Mouse (Mus musculus) intestine, postnatal 0 days (tissue): ENCODE results near the gene Gm16429. TPM values are rescaled to one million over a fixed set of nuclear protein-coding genes. Genes with fewer than 3 reads are reported as not detected.
"Not testable (repeated sequence)": the region's sequence is repeated elsewhere in the genome, so short reads cannot be mapped to it uniquely, and the experiment has no call there.

ENCODE experiments used
- ATAC-seq: fragments of 200-750 bp; cut with Nextera tagmentation; 2 replicates; pipeline ENCODE4 v1.8.0; 2017; ENCODE audit warnings: mild to moderate bottlenecking, moderate TSS enrichment, moderate library complexity
- H3K27ac ChIP-seq: fragments of 300-500 bp; sonication (generic); 2 replicates; pipeline ENCODE4 v1.5.1; 2014; ENCODE audit warnings: mild to moderate bottlenecking, low read depth, low read length, moderate library complexity
- H3K27me3 ChIP-seq: fragments of 300-500 bp; sonication (generic); replicated peaks from 2 replicates; pipeline ENCODE4 v1.6.1; 2014; ENCODE audit warnings: low read length, mixed read lengths; ENCODE audit not compliant: control insufficient read depth, insufficient read depth
- H3K36me3 ChIP-seq: fragments of 300-500 bp; sonication (generic); 2 replicates; pipeline ENCODE4 v1.6.1; 2014; ENCODE audit warnings: mild to moderate bottlenecking, moderate library complexity; ENCODE audit not compliant: control insufficient read depth, insufficient read depth
- H3K4me1 ChIP-seq: fragments of 300-500 bp; sonication (generic); replicated peaks from 2 replicates; pipeline ENCODE4 v1.6.1; 2014; ENCODE audit warnings: antibody characterized with exemption, low read length, mixed read lengths; ENCODE audit not compliant: control insufficient read depth, insufficient read depth
- H3K4me2 ChIP-seq: fragments of 300-500 bp; sonication (generic); replicated peaks from 2 replicates; pipeline ENCODE4 v1.6.1; 2014; ENCODE audit warnings: low read depth, mild to moderate bottlenecking, moderate library complexity
- H3K4me3 ChIP-seq: fragments of 300-500 bp; sonication (generic); 2 replicates; pipeline ENCODE4 v1.5.1; 2014; ENCODE audit warnings: low read depth, low read length
- H3K9ac ChIP-seq: fragments of 300-500 bp; sonication (generic); 2 replicates; pipeline ENCODE4 v1.6.1; 2014; ENCODE audit warnings: mild to moderate bottlenecking, low read depth, low read length
- H3K9me3 ChIP-seq: fragments of 300-500 bp; sonication (generic); 2 replicates; pipeline ENCODE4 v1.6.1; 2016; ENCODE audit warnings: mixed run types; ENCODE audit not compliant: control insufficient read depth
- WGBS: fragments of 180-500 bp; shearing (Covaris S2); extraction: QIAGEN DNeasy Blood & Tissue Kit; methylation state at CpG from one replicate; pipeline ENCODE4 v1.1.7; 2014; 5-methylcytosine and 5-hydroxymethylcytosine counted together
- polyA plus RNA-seq: library from polyadenylated mRNA; unstranded; fragments of >200 nt; fragmentation: Nextera tagmentation; extraction: Ambion mirVana; gene quantifications from 2 replicates; pipeline ENCODE4 v1.2.1, GENCODE M21; 2015

The Gm16429 gene
- polyA plus RNA-seq, result not detected in 2 replicates

DNA sequence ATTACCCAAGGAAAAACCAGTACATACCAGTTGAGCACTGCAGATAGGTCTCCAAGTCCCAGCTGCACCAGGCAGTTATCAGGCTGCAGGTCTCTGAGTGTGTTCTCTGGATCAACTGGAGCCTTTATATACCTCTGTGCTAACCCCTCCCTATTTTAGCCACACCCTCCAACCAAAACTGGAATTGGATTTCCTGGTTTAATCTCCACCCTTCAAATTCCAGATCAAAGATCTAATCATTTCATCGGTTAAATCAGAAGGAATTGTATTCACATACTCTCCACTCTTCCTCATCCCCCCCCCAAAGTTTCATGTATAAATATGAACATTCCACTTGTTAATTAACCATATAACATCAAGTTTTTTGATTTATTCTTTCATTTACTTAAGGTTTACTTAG is at the start of gene Gm16429:
Gene Gm16429 (minus strand): TSS at position 101 of the 400 bp plus-strand sequence.
- not testable (repeated sequence) for H3K9ac ChIP-seq, ATAC-seq, H3K4me1 ChIP-seq, H3K4me3 ChIP-seq, H3K4me2 ChIP-seq, H3K27me3 ChIP-seq, H3K9me3 ChIP-seq, H3K27ac ChIP-seq, H3K36me3 ChIP-seq
- WGBS, result no CpG with 5 or more reads among the region's 1 CpGs

Other genes with a start within 250 kb of the Gm16429 start
- gene Gm7792, start 85.3 kb downstream of the Gm16429 start, polyA plus RNA-seq, result not detected in 2 replicates
- not detected in 2 replicates for gene BC061212, start 141.5 kb upstream of the Gm16429 start, polyA plus RNA-seq
- gene Gm6351, start 147.3 kb upstream of the Gm16429 start, polyA plus RNA-seq, result not detected in 2 replicates